Mouse (Mus musculus): ENCODE data around the gene AU040320. TPM values are rescaled to one million over a fixed set of nuclear protein-coding genes. Genes with fewer than 3 reads are reported as not detected.
A peak's percentile ranks its signal among the peaks of the same experiment; 100 is the strongest.

The AU040320 gene
- polyA plus RNA-seq (2011; ENCODE audit: insufficient read depth, insufficient read length, low replicate concordance, missing spikeins), result 7.5 and 13.9 TPM in 2 replicates

DNA sequence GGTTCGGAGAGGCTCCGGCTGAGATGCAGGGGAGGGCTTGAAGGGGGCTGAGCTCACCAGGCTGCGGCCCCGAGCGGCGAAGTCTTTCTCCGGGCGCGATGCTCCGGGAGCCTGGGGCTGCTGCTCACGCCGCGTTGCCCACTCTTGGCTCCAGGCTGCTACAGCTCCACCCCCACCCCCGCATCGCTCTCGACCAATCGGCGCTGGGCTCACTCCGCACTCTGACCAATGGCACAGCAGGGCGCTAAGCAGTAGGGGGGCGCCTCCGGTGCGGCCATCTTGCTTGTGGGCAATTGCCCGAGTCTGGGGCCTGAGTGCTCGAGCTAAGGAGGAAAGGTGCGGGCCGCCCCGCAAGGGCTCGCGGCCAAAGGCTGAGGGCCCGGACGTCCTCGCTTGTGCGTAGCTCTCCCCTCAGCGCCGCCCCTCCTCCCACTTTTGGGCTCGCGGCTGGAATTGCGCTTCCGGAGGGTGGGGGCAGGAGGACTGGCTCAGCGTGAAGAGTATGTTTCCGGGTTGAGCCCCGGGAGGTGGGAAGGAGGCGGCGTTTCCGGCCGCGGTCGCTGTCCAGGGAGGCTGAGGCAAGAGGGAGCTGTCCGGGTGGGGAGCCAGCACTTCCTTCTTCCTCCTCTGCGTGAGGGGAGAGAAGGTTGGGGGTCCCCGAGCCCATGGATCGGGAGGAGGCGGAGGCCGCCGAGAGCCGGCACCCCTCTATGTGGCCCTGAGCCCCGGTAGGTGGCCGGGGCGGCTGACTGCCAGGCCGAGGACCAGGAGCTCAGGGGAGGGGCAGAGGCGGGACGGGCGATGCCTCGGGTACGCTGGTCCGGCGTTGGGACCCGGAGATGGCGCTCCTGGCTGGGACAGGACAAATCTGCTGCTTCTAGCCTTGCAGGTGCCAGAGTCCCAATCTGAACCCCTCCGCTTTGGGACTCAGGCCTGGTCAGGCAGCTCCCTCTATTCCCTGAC is at the start of gene AU040320, which contains the start of gene Ncdn:
Gene AU040320 (plus strand): TSS at position 277 of the 963 bp plus-strand sequence.
Gene Ncdn (minus strand): TSS at position 171 of the 963 bp plus-strand sequence.
- under 1% methylated on average over 71 of the region's 71 CpGs for WGBS
- Histone ChIP-seq H3K4me3 (replicated peaks; ENCODE audit: control insufficient read depth, low read depth, low read length) (peak within 1 kb of the TSS; percentile 94), H3K27ac (ENCODE audit: control insufficient read depth, insufficient read depth, low read depth, low read length, poor library complexity) (peak within 1 kb of the TSS; percentile 92), H3K4me1 (ENCODE audit: control insufficient read depth, insufficient read depth, low read length) (no peaks in the 10 kb centered on the region)
- no peak for TF ChIP-seq CTCF (IDR thresholded peaks at IDR 0.05; ENCODE audit: control insufficient read depth, insufficient read depth, low read length)
- TF ChIP-seq POLR2A (IDR thresholded peaks at IDR 0.05; ENCODE audit: borderline replicate concordance, control insufficient read depth, low read depth, low read length), result peak; percentile 73; the same call in 1 of the 2 replicates

DNA sequence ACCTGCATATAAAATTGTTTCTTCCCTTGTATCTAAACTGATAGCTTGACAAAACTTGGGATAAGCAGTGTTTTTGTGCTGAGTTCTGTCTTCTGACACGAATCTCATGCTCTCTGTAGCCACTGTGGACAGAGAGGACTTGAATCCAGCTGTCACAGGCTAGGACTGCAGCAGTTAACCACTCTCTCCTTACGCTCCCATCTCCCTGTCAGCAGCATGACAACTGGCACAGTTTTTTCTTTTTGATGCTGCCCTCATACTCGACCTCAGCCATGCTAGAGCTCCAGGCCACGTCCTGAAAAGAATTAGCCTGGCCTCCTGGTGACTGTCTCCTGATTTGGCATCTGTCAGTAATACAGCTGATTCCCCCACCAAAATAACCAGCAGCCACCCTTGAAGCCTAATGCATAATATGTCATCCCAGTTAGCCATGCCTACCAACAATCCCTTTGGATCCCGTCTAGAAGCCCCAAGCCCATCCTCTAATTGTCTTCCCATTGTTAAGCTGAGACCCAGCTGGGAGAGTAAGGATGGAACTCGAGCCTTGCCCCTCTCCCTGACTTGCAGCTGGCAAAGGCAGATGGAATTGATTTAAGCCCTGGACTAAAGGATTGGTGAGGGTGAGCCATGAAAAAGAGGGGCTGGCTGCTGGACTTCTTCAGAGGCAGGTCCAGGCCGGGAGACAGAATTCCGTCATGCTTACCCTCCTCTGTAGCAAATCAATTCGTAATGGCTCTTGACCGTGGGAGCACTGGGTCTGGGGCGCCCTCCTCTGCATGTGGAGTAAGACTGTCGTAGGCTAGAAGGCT is 46.5 kb upstream of the AU040320 start:
- H3K4me3 ChIP-seq (replicated peaks; ENCODE audit: control insufficient read depth, low read depth, low read length), result no peak overlapping the region
- no peaks in the 10 kb centered on the region for H3K4me1 ChIP-seq (ENCODE audit: control insufficient read depth, insufficient read depth, low read length)
- TF ChIP-seq POLR2A (IDR thresholded peaks at IDR 0.05; ENCODE audit: borderline replicate concordance, control insufficient read depth, low read depth, low read length) (no peak), CTCF (IDR thresholded peaks at IDR 0.05; ENCODE audit: control insufficient read depth, insufficient read depth, low read length) (no peak)
- no peak overlapping the region for H3K27ac ChIP-seq (ENCODE audit: control insufficient read depth, insufficient read depth, low read depth, low read length, poor library complexity)
- WGBS, result 87% methylated on average over 12 of the region's 12 CpGs

DNA sequence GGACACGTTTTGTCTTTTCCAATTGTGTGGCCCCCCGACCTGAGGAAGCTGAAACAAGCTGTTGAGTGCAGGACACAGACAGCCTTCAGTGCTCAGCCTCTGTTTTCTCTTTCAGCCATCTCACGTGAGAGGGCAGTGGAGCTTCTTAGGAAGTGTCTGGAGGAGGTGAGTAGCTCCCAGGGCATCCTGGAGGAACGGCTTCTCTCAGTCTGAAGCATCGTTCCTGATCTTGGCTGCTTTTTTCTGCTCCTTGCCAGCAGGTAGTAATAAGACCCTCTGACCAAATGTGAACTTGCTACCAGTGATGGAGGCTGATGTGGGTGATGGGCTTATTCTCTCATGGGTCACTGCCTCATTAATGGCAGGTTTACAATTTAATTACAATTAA is 45.9 kb upstream of the AU040320 start:
- Histone ChIP-seq H3K4me3 (replicated peaks; ENCODE audit: control insufficient read depth, low read depth, low read length) (no peak overlapping the region), H3K27ac (ENCODE audit: control insufficient read depth, insufficient read depth, low read depth, low read length, poor library complexity) (no peak overlapping the region), H3K4me1 (ENCODE audit: control insufficient read depth, insufficient read depth, low read length) (no peaks in the 10 kb centered on the region)
- TF ChIP-seq POLR2A (IDR thresholded peaks at IDR 0.05; ENCODE audit: borderline replicate concordance, control insufficient read depth, low read depth, low read length) (no peak), CTCF (IDR thresholded peaks at IDR 0.05; ENCODE audit: control insufficient read depth, insufficient read depth, low read length) (no peak)
- 88% methylated on average over 5 of the region's 5 CpGs for WGBS

DNA sequence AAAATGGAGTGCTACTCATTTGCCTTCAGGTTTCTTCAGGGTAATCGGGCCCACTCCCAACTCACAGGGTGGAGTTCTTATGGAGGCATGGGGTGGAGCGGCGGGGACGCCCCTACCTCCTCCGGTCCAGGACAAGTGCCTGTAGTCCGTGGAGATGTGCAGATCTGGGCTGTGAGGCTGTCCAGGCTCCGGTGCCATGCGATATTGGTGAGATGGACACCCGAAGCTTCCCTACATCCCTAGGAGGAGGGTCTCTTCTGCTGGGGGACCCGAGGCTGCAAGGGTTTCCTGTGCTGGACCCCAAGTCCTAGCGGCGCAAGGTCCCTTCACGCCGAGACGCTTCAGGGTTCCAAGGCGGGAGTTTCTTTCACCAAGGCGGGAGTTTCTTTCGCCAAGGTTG is 21.2 kb upstream of the AU040320 start:
- TF ChIP-seq POLR2A (IDR thresholded peaks at IDR 0.05; ENCODE audit: borderline replicate concordance, control insufficient read depth, low read depth, low read length) (no peak), CTCF (IDR thresholded peaks at IDR 0.05; ENCODE audit: control insufficient read depth, insufficient read depth, low read length) (no peak)
- WGBS, result 4% methylated on average over 18 of the region's 18 CpGs
- Histone ChIP-seq H3K4me3 (replicated peaks; ENCODE audit: control insufficient read depth, low read depth, low read length) (no peak overlapping the region), H3K27ac (ENCODE audit: control insufficient read depth, insufficient read depth, low read depth, low read length, poor library complexity) (no peak overlapping the region), H3K4me1 (ENCODE audit: control insufficient read depth, insufficient read depth, low read length) (no peaks in the 10 kb centered on the region)

DNA sequence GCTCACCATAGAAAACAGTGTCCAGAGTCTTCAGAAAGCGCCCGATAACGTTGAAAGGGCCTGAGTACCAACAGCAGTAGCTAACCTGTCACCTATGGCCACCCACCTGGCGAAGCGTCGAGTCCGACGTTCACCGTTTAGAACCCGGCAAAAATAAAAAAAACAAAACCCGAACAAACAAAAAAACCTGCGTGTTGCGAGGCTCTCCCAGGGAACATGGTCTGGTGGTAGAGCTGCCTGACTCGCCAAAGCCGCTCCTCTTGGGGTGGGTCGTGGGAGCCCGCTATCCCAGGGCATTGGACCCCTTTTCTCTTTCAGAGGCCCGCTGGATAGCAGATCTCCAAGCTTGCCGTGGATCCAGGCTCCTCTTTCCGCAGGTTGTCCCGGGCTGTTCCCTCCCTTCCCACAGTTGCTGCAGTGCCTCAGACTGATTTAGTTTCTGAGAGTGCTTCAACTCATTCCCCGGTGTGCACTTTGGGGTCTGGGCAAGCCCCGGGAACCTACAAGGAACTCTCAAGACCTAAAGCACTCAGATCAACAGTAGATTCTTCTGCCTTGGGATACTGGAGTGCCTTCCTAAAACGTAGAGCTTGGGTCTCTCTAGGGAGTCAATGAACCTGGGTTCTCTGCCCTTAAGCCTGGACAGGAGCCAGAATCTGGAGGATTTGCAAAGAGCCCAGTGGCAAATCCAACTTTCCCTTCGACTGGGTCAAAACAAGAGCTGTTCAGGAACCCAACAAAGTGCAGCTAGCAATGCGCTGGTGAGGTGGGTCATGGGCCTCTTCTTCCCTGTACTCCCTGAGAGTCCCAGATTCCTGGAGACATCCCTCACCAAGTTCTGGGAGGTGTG is 20.6 kb upstream of the AU040320 start:
- 8% methylated on average over 26 of the region's 26 CpGs for WGBS

DNA sequence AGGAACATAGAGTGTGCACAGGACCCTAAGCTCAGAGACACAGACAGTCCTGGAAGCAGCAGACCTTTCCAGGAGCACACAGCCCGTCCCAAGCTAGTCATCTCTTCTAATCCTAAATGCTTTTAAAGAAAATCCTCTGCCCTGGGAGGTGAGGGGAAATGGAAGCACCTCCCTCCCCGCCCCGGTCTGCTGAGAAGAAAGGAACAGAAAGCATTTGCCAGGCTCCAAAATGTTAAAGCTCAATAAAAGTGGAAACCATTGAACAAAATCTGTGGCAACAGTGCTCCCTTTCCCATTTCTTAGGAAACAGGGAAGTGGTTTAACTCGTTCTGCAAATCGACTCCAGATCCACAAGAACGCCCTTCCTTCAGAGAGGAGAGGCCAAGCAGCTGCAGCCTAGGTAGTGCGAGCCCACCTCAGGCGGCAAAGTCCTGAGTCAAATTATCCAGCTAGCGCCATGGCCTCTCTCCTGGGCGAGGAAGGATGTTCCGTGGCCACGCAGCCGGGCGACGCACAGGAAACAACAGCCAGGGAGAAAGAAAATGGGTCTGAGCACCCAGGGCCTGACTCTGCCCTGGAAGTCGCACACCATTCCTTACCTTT is 19.2 kb upstream of the AU040320 start:
- WGBS, result 8% methylated on average over 16 of the region's 16 CpGs
- H3K4me1 ChIP-seq (ENCODE audit: control insufficient read depth, insufficient read depth, low read length), result no peaks in the 10 kb centered on the region
- H3K4me3 ChIP-seq (replicated peaks; ENCODE audit: control insufficient read depth, low read depth, low read length), result no peak overlapping the region

More for the DNA sequence above, 20.6 kb upstream of the AU040320 start:
- no peak overlapping the region for H3K4me3 ChIP-seq (replicated peaks; ENCODE audit: control insufficient read depth, low read depth, low read length)
- no peak for TF ChIP-seq CTCF (IDR thresholded peaks at IDR 0.05; ENCODE audit: control insufficient read depth, insufficient read depth, low read length)
- TF ChIP-seq POLR2A (IDR thresholded peaks at IDR 0.05; ENCODE audit: borderline replicate concordance, control insufficient read depth, low read depth, low read length), result no peak
- no peak overlapping the region for H3K27ac ChIP-seq (ENCODE audit: control insufficient read depth, insufficient read depth, low read depth, low read length, poor library complexity)
- H3K4me1 ChIP-seq (ENCODE audit: control insufficient read depth, insufficient read depth, low read length), result no peaks in the 10 kb centered on the region

More for the DNA sequence above, 19.2 kb upstream of the AU040320 start:
- H3K27ac ChIP-seq (ENCODE audit: control insufficient read depth, insufficient read depth, low read depth, low read length, poor library complexity), result no peak overlapping the region
- TF ChIP-seq CTCF (IDR thresholded peaks at IDR 0.05; ENCODE audit: control insufficient read depth, insufficient read depth, low read length) (no peak), POLR2A (IDR thresholded peaks at IDR 0.05; ENCODE audit: borderline replicate concordance, control insufficient read depth, low read depth, low read length) (no peak)
